Mouse (Mus musculus) brain, embryonic 14.5 days (tissue): ENCODE measurements at regions not wholly inside any gene's neighbourhood (a gene's known extent, or its start where the extent isn't known, plus 50 kb on each side); places are given as distances from the start of the nearest gene placed in this dataset.
"Not testable (repeated sequence)": the region's sequence is repeated elsewhere in the genome, so short reads cannot be mapped to it uniquely, and the experiment has no call there.

Source experiments
- DNase-seq: peaks from one replicate; pipeline ENCODE4 v3.0.0-alpha.2; 2011; ENCODE audit warnings: low read depth
- CTCF ChIP-seq: fragments of 200-500 bp; IDR thresholded peaks from 2 replicates; pipeline ENCODE4 v1.5.1; 2012; ENCODE audit warnings: inconsistent platforms, mild to moderate bottlenecking, moderate library complexity, borderline replicate concordance; ENCODE audit not compliant: insufficient read depth, insufficient read length; ENCODE audit errors: extremely low read depth
- POLR2A ChIP-seq: fragments of 200-500 bp; IDR thresholded peaks from 2 replicates; pipeline ENCODE4 v1.6.1; 2012; ENCODE audit warnings: mild to moderate bottlenecking, inconsistent platforms, borderline replicate concordance; ENCODE audit not compliant: poor library complexity, insufficient read depth, insufficient read length, severe bottlenecking; ENCODE audit errors: extremely low read depth

- TF ChIP-seq POLR2A (no peak), CTCF (no peak)
- DNase-seq = no peak
Measured at GRCm38 (mm10) chr4:114296380-114296779, 110.1 kb upstream of the Trabd2b start.

GRCm38 (mm10) chr4:114298517-114298916, 108.0 kb upstream of the Trabd2b start:
- DNase-seq = not testable (repeated sequence)

- peak; percentile 47 for DNase-seq
- no peak for TF ChIP-seq POLR2A
- peak; percentile 35; the same call in 1 of the 2 replicates for TF ChIP-seq CTCF
Measured at GRCm38 (mm10) chr4:114300390-114301012, 106.0 kb upstream of the Trabd2b start.

- no peak for DNase-seq
- TF ChIP-seq POLR2A (no peak), CTCF (no peak)
Measured at GRCm38 (mm10) chr4:114304654-114305053, 101.9 kb upstream of the Trabd2b start.

DNA sequence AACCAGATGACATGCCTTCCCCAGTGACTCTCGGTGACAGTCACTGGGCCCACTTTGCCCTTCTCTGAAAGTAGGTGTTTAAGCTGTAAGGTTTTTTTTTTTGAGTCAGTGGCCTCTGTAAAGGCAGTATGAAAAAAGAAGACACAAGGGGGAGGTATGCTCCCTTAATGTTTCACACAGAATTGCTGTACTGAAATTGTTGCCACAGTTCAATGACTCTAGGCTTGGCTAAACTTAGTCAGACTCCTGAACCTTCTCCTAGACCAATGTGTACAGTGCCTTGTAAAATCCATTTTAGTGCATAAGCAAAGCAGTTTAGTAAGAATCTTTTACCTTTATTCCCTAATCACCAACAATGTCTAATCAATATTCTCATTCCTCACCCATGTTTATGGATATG, 99.0 kb upstream of the Trabd2b start:
- TF ChIP-seq CTCF (no peak), POLR2A (no peak)
- no peak for DNase-seq

DNA sequence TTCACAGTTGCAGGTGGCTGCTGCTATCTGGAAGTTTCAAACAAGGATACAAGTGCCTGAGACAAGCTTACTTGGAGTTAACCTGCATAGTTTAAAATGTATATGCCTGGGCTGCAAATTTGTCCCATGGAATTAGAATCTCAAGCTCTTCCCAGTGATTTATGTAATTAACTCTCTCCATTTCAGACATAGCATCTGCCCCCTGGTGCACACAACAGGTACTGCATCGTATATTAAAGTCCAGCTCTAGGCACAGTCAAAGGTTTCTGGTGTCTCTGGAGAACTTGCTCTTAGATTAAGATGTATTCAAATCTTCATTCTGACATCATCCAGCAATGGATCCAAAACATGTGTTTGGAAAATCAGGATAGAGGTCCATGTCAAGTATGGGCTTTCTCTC, 98.0 kb upstream of the Trabd2b start:
- TF ChIP-seq CTCF = peak; percentile 65; the same call in 1 of the 2 replicates
- no peak for TF ChIP-seq POLR2A
- DNase-seq = peak; percentile 49

DNA sequence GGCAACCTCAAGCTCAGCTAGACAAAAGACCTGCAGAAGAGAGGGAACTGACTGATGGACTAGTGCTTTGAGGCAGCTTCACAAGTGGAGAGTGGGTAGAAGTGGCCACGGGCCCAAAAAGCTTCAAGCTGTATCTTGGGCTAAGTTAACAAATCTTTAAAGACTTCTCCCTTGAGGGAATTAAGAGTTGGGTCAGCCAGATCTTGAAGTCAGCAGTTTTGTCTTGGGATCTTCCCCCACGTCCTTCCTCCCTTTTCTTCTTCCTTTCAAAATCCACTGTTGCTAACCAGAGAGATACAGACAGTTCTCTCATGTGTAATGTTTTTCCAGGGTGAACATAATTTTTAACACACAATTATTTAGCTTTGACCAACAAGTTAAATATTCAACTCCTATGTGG, 91.5 kb upstream of the Trabd2b start:
- DNase-seq = no peak
- TF ChIP-seq POLR2A = no peak
- no peak for TF ChIP-seq CTCF

DNA sequence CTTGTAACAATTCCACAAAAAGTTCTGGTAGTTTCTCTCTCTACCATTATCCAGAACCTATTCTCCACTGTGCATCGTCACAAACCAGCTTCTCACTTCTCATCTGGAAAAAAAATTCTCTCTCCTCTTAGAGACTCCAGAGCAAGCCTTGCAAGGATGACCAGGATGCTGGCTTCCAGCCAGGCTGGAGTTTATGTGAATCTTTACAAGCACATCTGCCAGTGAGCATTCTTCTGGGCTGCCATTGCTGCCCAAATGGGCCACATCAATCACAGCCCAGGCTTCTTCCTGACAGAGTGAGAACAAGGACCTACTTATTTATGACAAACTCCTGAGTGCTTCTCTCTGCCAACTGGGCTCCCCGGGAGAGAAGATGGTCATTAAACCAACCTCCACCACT, 91.0 kb upstream of the Trabd2b start:
- DNase-seq = no peak
- TF ChIP-seq CTCF (no peak), POLR2A (no peak)

- DNase-seq = no peak
- TF ChIP-seq CTCF = no peak
- TF ChIP-seq POLR2A = no peak
Measured at GRCm38 (mm10) chr4:114317076-114317475, 89.4 kb upstream of the Trabd2b start.

DNA sequence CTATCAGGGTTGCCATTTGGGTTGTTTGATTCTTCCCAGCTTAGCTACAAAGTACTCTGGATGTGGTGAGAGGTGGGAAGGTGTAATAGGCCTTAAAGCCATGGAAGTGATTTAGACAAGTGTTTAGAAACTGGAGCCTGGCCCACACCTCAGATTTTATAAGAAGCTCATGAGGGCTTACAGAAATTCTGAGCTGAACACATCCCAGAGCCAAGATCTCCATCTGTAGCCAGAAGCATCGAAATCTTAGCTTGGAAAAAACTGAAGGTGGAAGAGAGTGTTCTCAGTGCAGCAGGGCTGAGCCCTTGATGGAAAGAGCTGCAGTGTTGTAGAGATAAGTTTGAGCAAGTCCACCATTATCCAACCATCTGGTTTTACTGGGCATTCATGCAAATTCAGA, 86.4 kb upstream of the Trabd2b start:
- no peak for TF ChIP-seq POLR2A
- TF ChIP-seq CTCF = no peak
- DNase-seq = no peak

DNA sequence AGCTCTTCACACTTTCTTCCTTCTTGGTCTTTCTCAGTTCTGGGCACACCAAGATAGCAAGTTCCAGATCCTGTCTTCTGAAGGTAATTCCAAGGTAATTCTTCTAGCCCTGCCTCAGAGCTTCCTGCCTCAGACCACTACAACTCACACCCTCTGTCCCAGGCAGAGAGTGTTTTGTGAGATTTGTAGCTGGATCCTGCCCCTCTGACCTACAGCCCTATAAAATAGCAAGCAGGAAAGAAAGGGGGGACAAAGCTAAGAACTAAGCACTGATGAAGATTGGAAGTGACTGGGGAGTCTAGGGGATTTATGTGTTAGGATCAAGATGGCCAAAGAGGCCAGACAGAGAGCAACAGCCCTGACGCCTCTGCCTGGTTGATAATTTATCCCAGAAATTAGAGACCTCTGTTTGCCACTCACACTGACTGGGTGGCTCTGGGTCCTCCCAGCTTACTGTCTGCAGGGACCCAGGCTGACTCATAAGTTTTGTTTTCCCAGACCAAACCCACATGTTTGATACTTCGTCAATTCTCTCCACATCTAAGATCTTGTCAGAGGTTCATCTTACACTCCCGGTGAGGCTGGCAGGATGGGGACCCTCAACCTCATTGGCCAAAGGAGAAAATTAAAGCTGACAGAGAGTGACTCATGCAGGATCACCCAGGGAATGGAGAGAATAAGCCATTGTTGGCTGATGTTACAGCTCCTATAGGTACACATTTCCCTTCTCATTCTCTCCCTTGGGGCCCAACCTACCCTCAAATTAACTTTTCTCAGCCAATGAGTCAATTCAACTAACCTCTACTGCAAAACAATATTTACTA, 84.8 kb upstream of the Trabd2b start:
- no peak for TF ChIP-seq POLR2A
- TF ChIP-seq CTCF = no peak
- no peak for DNase-seq

DNA sequence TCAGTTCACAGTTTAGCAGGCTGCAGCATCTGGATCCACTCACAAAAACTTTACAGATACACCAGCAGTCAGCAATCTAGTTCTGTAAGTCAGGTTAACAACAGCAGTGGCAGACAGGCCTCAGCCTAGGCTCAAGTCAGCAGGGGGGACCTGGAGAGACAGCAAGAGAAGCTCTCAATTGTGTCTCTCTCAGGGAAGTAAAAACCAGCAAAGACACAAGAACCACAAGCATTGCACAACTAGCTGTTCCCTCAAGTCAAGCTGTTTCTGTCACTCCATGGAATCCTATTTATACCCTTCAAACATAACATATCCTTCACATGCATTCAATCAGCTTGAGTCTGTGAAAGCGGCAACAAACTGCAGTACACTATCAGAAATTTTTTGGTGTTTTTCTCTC, 76.5 kb upstream of the Trabd2b start:
- no peak for DNase-seq
- TF ChIP-seq POLR2A = no peak
- TF ChIP-seq CTCF = no peak
